8 mouse cellular contexts compared by ENCODE assay signal in the genomic region with DNA sequence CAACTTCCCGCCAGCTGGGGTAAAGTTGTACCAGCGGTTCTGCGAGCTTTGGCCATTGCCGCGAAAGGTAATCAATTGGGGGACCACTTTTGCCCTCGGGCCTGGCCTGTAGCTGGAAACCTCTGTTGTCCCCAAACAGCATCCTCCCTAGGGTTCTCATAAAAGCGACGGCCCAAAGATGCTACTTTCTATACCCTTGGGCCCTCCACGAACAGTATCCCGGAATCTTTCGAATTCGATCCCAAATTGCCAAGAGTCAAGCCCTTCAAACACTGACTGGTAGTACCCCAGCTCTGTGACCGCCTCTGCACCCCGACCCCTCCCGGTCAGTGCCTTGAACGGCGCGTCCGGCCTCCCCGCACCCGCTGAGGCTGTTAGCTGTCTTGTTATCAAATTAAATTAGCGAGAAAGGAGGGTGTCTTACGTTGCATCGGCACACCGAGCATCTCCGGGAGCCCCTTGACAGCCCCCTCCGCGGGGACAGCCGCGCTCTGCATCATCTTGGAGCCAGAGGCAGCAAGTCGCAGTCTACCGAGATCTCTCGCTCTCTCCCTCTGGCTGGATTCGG. TPM values are rescaled to one million over a fixed set of nuclear protein-coding genes. Genes with fewer than 3 reads are reported as not detected.
DNase-seq lines count a peak whose midpoint lies in the region; ATAC-seq and TF ChIP-seq lines count a peak whose summit lies in the region.

No protein-coding gene starts in this region.

- no peak for DNase-seq in lung, postnatal 36 days
- DNase-seq in forebrain, embryonic 14.5 days (ENCODE audit: low spot score): no peak
- no peak for DNase-seq in limb, embryonic 14.5 days (ENCODE audit: low spot score)
- no peak for DNase-seq in cerebellum, adult 11-12 months
- DNase-seq in frontal cortex, postnatal 36 days (ENCODE audit: low spot score in 2 of 2): no peak

- WGBS in lung, embryonic 16.5 days: under 1% methylated on average over 34 of the region's 34 CpGs
- under 1% methylated on average over 34 of the region's 34 CpGs for WGBS in forebrain, embryonic 14.5 days
- WGBS in limb, embryonic 14.5 days: under 1% methylated on average over 34 of the region's 34 CpGs
- under 1% methylated on average over 34 of the region's 34 CpGs for WGBS in stomach, embryonic 15.5 days

- no peak overlapping the region for H3K27ac ChIP-seq in lung, embryonic 16.5 days (ENCODE audit: low read length)
- H3K27ac ChIP-seq in forebrain, embryonic 14.5 days (ENCODE audit: low read depth, low read length): no peak overlapping the region
- no peak overlapping the region for H3K27ac ChIP-seq in limb, embryonic 14.5 days (replicated peaks; ENCODE audit: low read depth, low read length)
- no peak overlapping the region for H3K27ac ChIP-seq in stomach, embryonic 15.5 days

- peak overlapping the region; percentile 98 for H3K4me2 ChIP-seq in lung, embryonic 16.5 days (ENCODE audit: low read depth, low read length)
- H3K4me2 ChIP-seq in forebrain, embryonic 14.5 days (ENCODE audit: low read length): peak overlapping the region; percentile 91
- H3K4me2 ChIP-seq in limb, embryonic 14.5 days (replicated peaks; ENCODE audit: low read depth, low read length, severe bottlenecking): peak overlapping the region; percentile 75
- peak overlapping the region; percentile 94 for H3K4me2 ChIP-seq in stomach, embryonic 15.5 days

- H3K27me3 ChIP-seq in lung, embryonic 16.5 days (ENCODE audit: control insufficient read depth, insufficient read depth, low read depth, low read length): peaks cover 86% of the 10 kb centered on the region
- H3K27me3 ChIP-seq in forebrain, embryonic 14.5 days (replicated peaks; ENCODE audit: control insufficient read depth, insufficient read depth, low read length): peaks cover 92% of the 10 kb centered on the region
- peaks cover 87% of the 10 kb centered on the region for H3K27me3 ChIP-seq in limb, embryonic 14.5 days (ENCODE audit: control insufficient read depth, insufficient read depth, low read length)
- peaks cover 87% of the 10 kb centered on the region for H3K27me3 ChIP-seq in stomach, embryonic 15.5 days (replicated peaks)

- H3K36me3 ChIP-seq in lung, embryonic 16.5 days (ENCODE audit: control insufficient read depth, insufficient read depth, low read length): no peaks in the 10 kb centered on the region
- H3K36me3 ChIP-seq in forebrain, embryonic 14.5 days (ENCODE audit: control insufficient read depth, insufficient read depth, low read length): no peaks in the 10 kb centered on the region
- no peaks in the 10 kb centered on the region for H3K36me3 ChIP-seq in limb, embryonic 14.5 days (ENCODE audit: control insufficient read depth, insufficient read depth, low read length)
- no peaks in the 10 kb centered on the region for H3K36me3 ChIP-seq in stomach, embryonic 15.5 days

- no peaks in the 10 kb centered on the region for H3K9me3 ChIP-seq in lung, embryonic 16.5 days (ENCODE audit: control insufficient read depth, low read length)
- H3K9me3 ChIP-seq in forebrain, embryonic 14.5 days (replicated peaks; ENCODE audit: control insufficient read depth, low read length): no peaks in the 10 kb centered on the region
- no peaks in the 10 kb centered on the region for H3K9me3 ChIP-seq in limb, embryonic 14.5 days (ENCODE audit: control insufficient read depth, low read length)
- no peaks in the 10 kb centered on the region for H3K9me3 ChIP-seq in stomach, embryonic 15.5 days

- H3K4me1 ChIP-seq in lung, embryonic 16.5 days (replicated peaks; ENCODE audit: control insufficient read depth, insufficient read depth, low read length): peaks cover 24% of the 10 kb centered on the region
- peaks cover 22% of the 10 kb centered on the region for H3K4me1 ChIP-seq in forebrain, embryonic 14.5 days (ENCODE audit: control insufficient read depth, insufficient read depth, low read length)
- H3K4me1 ChIP-seq in limb, embryonic 14.5 days (ENCODE audit: control insufficient read depth, insufficient read depth, low read length): peaks cover 12% of the 10 kb centered on the region; the same call in 1 of the 2 replicates
- peaks cover 26% of the 10 kb centered on the region for H3K4me1 ChIP-seq in stomach, embryonic 15.5 days

- H3K4me3 ChIP-seq in lung, embryonic 16.5 days (ENCODE audit: low read length): peak overlapping the region; percentile 57
- peak overlapping the region; percentile 46 for H3K4me3 ChIP-seq in forebrain, embryonic 14.5 days (ENCODE audit: low read depth, low read length)
- H3K4me3 ChIP-seq in limb, embryonic 14.5 days (replicated peaks; ENCODE audit: low read length): peak overlapping the region; percentile 42
- peak overlapping the region; percentile 48 for H3K4me3 ChIP-seq in stomach, embryonic 15.5 days (replicated peaks)

- no peak for TF ChIP-seq POLR2A in limb, embryonic 14.5 days (IDR thresholded peaks at IDR 0.05; ENCODE audit: borderline replicate concordance, extremely low read depth, insufficient read depth, insufficient read length)

- peak; percentile 12; the same call in 1 of the 2 replicates for ATAC-seq in lung, embryonic 16.5 days (ENCODE audit: low read depth)
- peak; percentile 17; the same call in 1 of the 2 replicates for ATAC-seq in forebrain, embryonic 14.5 days
- ATAC-seq in limb, embryonic 14.5 days (ENCODE audit: low FRiP score, low read depth): peak; percentile 1; the same call in 1 of the 2 replicates
- ATAC-seq in stomach, embryonic 15.5 days (ENCODE audit: insufficient read depth, low FRiP score, low read depth): no peak
- ATAC-seq in granulocyte monocyte progenitor cell, adult 5-6 weeks (replicated peaks; ENCODE audit: poor library complexity, severe bottlenecking): no peak

- H3K9ac ChIP-seq in lung, embryonic 16.5 days (ENCODE audit: low read length): no peak overlapping the region
- H3K9ac ChIP-seq in forebrain, embryonic 14.5 days (ENCODE audit: low read length): peak overlapping the region; percentile 41; the same call in 1 of the 2 replicates
- no peak overlapping the region for H3K9ac ChIP-seq in limb, embryonic 14.5 days (ENCODE audit: low read depth, low read length, severe bottlenecking)
- no peak overlapping the region for H3K9ac ChIP-seq in stomach, embryonic 15.5 days

RNA-seq across cellular contexts. Expression of gene Lhx4, which starts 10.0 kb away (rescaled TPM):
- polyA plus RNA-seq in lung, embryonic 16.5 days (2015; fragmentation: Nextera tagmentation; extraction: Ambion mirVana): 0.04 TPM in 1 of 2 replicates, not detected in the other
- 0.11 TPM in 1 of 2 replicates, not detected in the other for polyA plus RNA-seq in forebrain, embryonic 14.5 days (2014; fragmentation: Nextera tagmentation; extraction: Ambion mirVana)
- polyA plus RNA-seq in limb, embryonic 14.5 days (2012; rRNA removed): not detected in 2 replicates
- not detected in 2 replicates for polyA plus RNA-seq in limb, embryonic 14.5 days (2014; fragmentation: Nextera tagmentation; extraction: Ambion mirVana)
- 0.03 and 0.04 TPM in 2 replicates for polyA plus RNA-seq in stomach, embryonic 15.5 days (2015; fragmentation: Nextera tagmentation; extraction: Ambion mirVana)
- total RNA-seq in granulocyte monocyte progenitor cell, adult 5-6 weeks (2014; fragmentation: Nextera tagmentation): not detected in 2 replicates
- not detected in 2 replicates for total RNA-seq in granulocyte monocyte progenitor cell, adult 5-6 weeks (2017)

Comparison
In these comparisons a context has a peak if more than half of its experiments do, and no peak if none do; other contexts are left out.
1. ATAC-seq: peak in lung, embryonic 16.5 days (single experiment), forebrain, embryonic 14.5 days (single experiment) and limb, embryonic 14.5 days (single experiment); none in stomach, embryonic 15.5 days (single experiment) and granulocyte monocyte progenitor cell, adult 5-6 weeks (single experiment).
2. Peak in every context shown above with its lines, with median percentiles within 50 percentile points of each other: H3K4me2 ChIP-seq and H3K4me3 ChIP-seq.